Mouse (Mus musculus): Measurements from ENCODE around the gene D13Ertd608e. TPM values are rescaled to one million over a fixed set of nuclear protein-coding genes. Genes with fewer than 3 reads are reported as not detected.
"Not testable (repeated sequence)": the region's sequence is repeated elsewhere in the genome, so short reads cannot be mapped to it uniquely, and the experiment has no call there.

The D13Ertd608e gene
- total RNA-seq (2021): not detected
- long read RNA-seq, experiment 1, partial matches to known transcripts: 0 of 1 reads
- long read RNA-seq, experiment 1, other reads (novel, unspliced or antisense): 1 of 1 reads
- long read RNA-seq, experiment 2: 0 reads

- DNase-seq (ENCODE audit: low spot score in 2 of 2): peak; percentile 13 to 16
These were observed at the start of gene D13Ertd608e for GRCm38 (mm10) chr13:119835320-119836056. D13Ertd608e (plus strand) TSS chr13:119836006.

- DNase-seq (ENCODE audit: low spot score in 2 of 2): peak; percentile 53 to 55
These were observed 45.7 kb upstream of the D13Ertd608e start for GRCm38 (mm10) chr13:119789851-119790717.

- peak; percentile 91 to 93 for DNase-seq (ENCODE audit: low spot score in 2 of 2)
These were observed 44.8 kb upstream of the D13Ertd608e start, which contains the start of gene Zfp131 for GRCm38 (mm10) chr13:119790761-119791579. Zfp131 (minus strand) TSS chr13:119790889.

GRCm38 (mm10) chr13:119791580-119792135, 44.1 kb upstream of the D13Ertd608e start:
- no peak for DNase-seq (ENCODE audit: low spot score in 2 of 2)

GRCm38 (mm10) chr13:119792791-119793404, 42.9 kb upstream of the D13Ertd608e start:
- DNase-seq (ENCODE audit: low spot score in 2 of 2): no peak

GRCm38 (mm10) chr13:119797656-119798055, 38.1 kb upstream of the D13Ertd608e start:
- DNase-seq (ENCODE audit: low spot score in 2 of 2): no peak

- no peak for DNase-seq (ENCODE audit: low spot score in 2 of 2)
These were observed 26.9 kb upstream of the D13Ertd608e start for GRCm38 (mm10) chr13:119808937-119809336.

GRCm38 (mm10) chr13:119810031-119810430, 25.8 kb upstream of the D13Ertd608e start:
- DNase-seq (ENCODE audit: low spot score in 2 of 2): no peak

GRCm38 (mm10) chr13:119816798-119817197, 19.0 kb upstream of the D13Ertd608e start:
- no peak for DNase-seq (ENCODE audit: low spot score in 2 of 2)

GRCm38 (mm10) chr13:119817579-119818206, 18.1 kb upstream of the D13Ertd608e start:
- no peak for DNase-seq (ENCODE audit: low spot score in 2 of 2)

GRCm38 (mm10) chr13:119830116-119830515, 5.7 kb upstream of the D13Ertd608e start, which contains the start of gene AF067063:
AF067063 (minus strand) TSS chr13:119830216.
- not testable (repeated sequence) for DNase-seq (ENCODE audit: low spot score in 2 of 2)

- DNase-seq (ENCODE audit: low spot score in 2 of 2): not testable (repeated sequence)
These were observed 562 bp downstream of the D13Ertd608e start for GRCm38 (mm10) chr13:119836324-119836811.

- DNase-seq (ENCODE audit: low spot score in 2 of 2): peak; percentile 10 to 23
These were observed 2.0 kb downstream of the D13Ertd608e start for GRCm38 (mm10) chr13:119837719-119838337.

GRCm38 (mm10) chr13:119839982-119840381, 4.2 kb downstream of the D13Ertd608e start:
- peak in 1 of 2 experiments; percentile 1 for DNase-seq (ENCODE audit: low spot score in 2 of 2)

GRCm38 (mm10) chr13:119862399-119862798, 26.6 kb downstream of the D13Ertd608e start:
- not testable (repeated sequence) for DNase-seq (ENCODE audit: low spot score in 2 of 2)

- not testable (repeated sequence) for DNase-seq (ENCODE audit: low spot score in 2 of 2)
These were observed 28.7 kb downstream of the D13Ertd608e start for GRCm38 (mm10) chr13:119864395-119864999.

GRCm38 (mm10) chr13:119886896-119887295, 51.1 kb downstream of the D13Ertd608e start:
- not testable (repeated sequence) for DNase-seq (ENCODE audit: low spot score in 2 of 2)

GRCm38 (mm10) chr13:119894685-119895084, 58.9 kb downstream of the D13Ertd608e start, which contains the start of gene Tcstv1:
Tcstv1 (minus strand) TSS chr13:119894785.
- not testable (repeated sequence) for DNase-seq (ENCODE audit: low spot score in 2 of 2)
